ENCODE assay signal across 18 mouse cellular contexts in genomic region chr4:154496522-154496921, GRCm38 (mm10).
A peak's percentile ranks its signal among the peaks of the same experiment; 100 is the strongest.
DNase-seq lines count a peak whose midpoint lies in the region; ATAC-seq and TF ChIP-seq lines count a peak whose summit lies in the region.
"Had no signal": no experiment of that assay in that cellular context is flagged by ENCODE, and none has a peak within 500 bp of the region (broad histone marks: within the 10 kb centered on the region; RNA-seq: fewer than 3 reads in every experiment).

No protein-coding gene starts in this region.

- no peak for DNase-seq in heart, embryonic 10.5 days (ENCODE audit: low spot score)
- no peak for DNase-seq in heart, adult 8-10 months (ENCODE audit: low spot score)
- no peak for DNase-seq in kidney, postnatal 4 days
- no peak for DNase-seq in right cerebral cortex, postnatal 4 days
- DNase-seq: cerebellum, adult 11 months had no signal

- H3K27me3 ChIP-seq in heart, embryonic 10.5 days (ENCODE audit: insufficient read depth, poor library complexity, severe bottlenecking): peaks cover 37% of the 10 kb centered on the region; the same call in 1 of the 2 replicates
- H3K27me3 ChIP-seq in kidney, embryonic 15.5 days: peaks cover 82% of the 10 kb centered on the region
- peaks cover 57% of the 10 kb centered on the region for H3K27me3 ChIP-seq in E14TG2a.4 (ENCODE audit: insufficient read depth, low read length)
- no peaks in the 10 kb centered on the region for H3K27me3 ChIP-seq in liver, embryonic 16.5 days (ENCODE audit: control insufficient read depth, insufficient read depth, low read depth, low read length)
- H3K27me3 ChIP-seq in hindbrain, embryonic 12.5 days: peaks cover 83% of the 10 kb centered on the region
- H3K27me3 ChIP-seq: CH12.LX had no signal

- H3K4me2 ChIP-seq in kidney, embryonic 15.5 days: no peak overlapping the region
- no peak overlapping the region for H3K4me2 ChIP-seq in liver, embryonic 16.5 days (ENCODE audit: low read depth, low read length)
- no peak overlapping the region for H3K4me2 ChIP-seq in hindbrain, embryonic 12.5 days (replicated peaks)
- H3K4me2 ChIP-seq: hindbrain, embryonic 14.5 days; limb, embryonic 15.5 days; midbrain, embryonic 13.5 days had no signal

- H3K36me3 ChIP-seq in heart, embryonic 10.5 days: no peaks in the 10 kb centered on the region
- H3K36me3 ChIP-seq in kidney, embryonic 15.5 days: no peaks in the 10 kb centered on the region
- H3K36me3 ChIP-seq in E14TG2a.4 (ENCODE audit: insufficient read depth, low read length): no peaks in the 10 kb centered on the region
- no peaks in the 10 kb centered on the region for H3K36me3 ChIP-seq in liver, embryonic 16.5 days (ENCODE audit: control insufficient read depth, insufficient read depth)
- H3K36me3 ChIP-seq in hindbrain, embryonic 12.5 days: no peaks in the 10 kb centered on the region
- H3K36me3 ChIP-seq: embryonic facial prominence, embryonic 10.5 days; limb, embryonic 15.5 days; midbrain, embryonic 13.5 days had no signal

- H3K27ac ChIP-seq in heart, embryonic 10.5 days: peak overlapping the region; percentile 81
- H3K27ac ChIP-seq in kidney, embryonic 15.5 days: peak overlapping the region; percentile 73; the same call in 1 of the 2 replicates
- peak overlapping the region; percentile 71 for H3K27ac ChIP-seq in liver, embryonic 16.5 days (ENCODE audit: low read length)
- H3K27ac ChIP-seq in hindbrain, embryonic 12.5 days: no peak overlapping the region
- H3K27ac ChIP-seq: hindbrain, embryonic 14.5 days; limb, embryonic 15.5 days; macrophage; midbrain, embryonic 13.5 days had no signal

- whole genome bisulfite sequencing in heart, embryonic 10.5 days: 79% methylated on average over 5 of the region's 5 CpGs
- 87% methylated on average over 5 of the region's 5 CpGs for WGBS in kidney, embryonic 15.5 days
- 52% methylated on average over 5 of the region's 5 CpGs for WGBS in liver, embryonic 16.5 days (ENCODE audit: insufficient replicate concordance)
- 89% methylated on average over 5 of the region's 5 CpGs for WGBS in hindbrain, embryonic 12.5 days

- H3K9ac ChIP-seq in kidney, embryonic 15.5 days: no peak overlapping the region
- no peak overlapping the region for H3K9ac ChIP-seq in liver, embryonic 16.5 days (ENCODE audit: low read depth, low read length)
- H3K9ac ChIP-seq in hindbrain, embryonic 12.5 days: no peak overlapping the region
- H3K9ac ChIP-seq: hindbrain, embryonic 14.5 days; limb, embryonic 15.5 days; midbrain, embryonic 13.5 days had no signal

- ATAC-seq in kidney, embryonic 15.5 days (replicated peaks; ENCODE audit: low FRiP score): no peak
- peak; percentile 42 for ATAC-seq in liver, embryonic 16.5 days (ENCODE audit: low read depth)
- ATAC-seq in hindbrain, embryonic 12.5 days (ENCODE audit: low FRiP score): no peak

- peaks cover 86% of the 10 kb centered on the region for H3K4me1 ChIP-seq in heart, embryonic 10.5 days
- H3K4me1 ChIP-seq in kidney, embryonic 15.5 days: peaks cover 69% of the 10 kb centered on the region
- peaks cover 44% of the 10 kb centered on the region for H3K4me1 ChIP-seq in E14TG2a.4 (replicated peaks; ENCODE audit: low read depth, low read length)
- H3K4me1 ChIP-seq in liver, embryonic 16.5 days (ENCODE audit: control insufficient read depth, low read depth, low read length): peaks cover 4% of the 10 kb centered on the region
- peaks cover 81% of the 10 kb centered on the region for H3K4me1 ChIP-seq in hindbrain, embryonic 12.5 days

- H3K4me3 ChIP-seq in heart, embryonic 10.5 days: no peak overlapping the region
- H3K4me3 ChIP-seq in kidney, embryonic 15.5 days (replicated peaks): no peak overlapping the region
- H3K4me3 ChIP-seq in E14TG2a.4 (replicated peaks; ENCODE audit: low read length): peak overlapping the region; percentile 32
- H3K4me3 ChIP-seq in liver, embryonic 16.5 days (ENCODE audit: low read depth, low read length): no peak overlapping the region
- no peak overlapping the region for H3K4me3 ChIP-seq in hindbrain, embryonic 12.5 days
- H3K4me3 ChIP-seq: embryonic facial prominence, embryonic 10.5 days; erythroblast, embryonic 14.5 days; gastrocnemius, adult 2 months; limb, embryonic 15.5 days; midbrain, embryonic 13.5 days; myocyte had no signal

- no peaks in the 10 kb centered on the region for H3K9me3 ChIP-seq in heart, embryonic 10.5 days
- no peaks in the 10 kb centered on the region for H3K9me3 ChIP-seq in kidney, embryonic 15.5 days (replicated peaks)
- no peaks in the 10 kb centered on the region for H3K9me3 ChIP-seq in E14TG2a.4 (ENCODE audit: low read length)
- no peaks in the 10 kb centered on the region for H3K9me3 ChIP-seq in liver, embryonic 16.5 days (replicated peaks; ENCODE audit: control insufficient read depth, low read length)
- H3K9me3 ChIP-seq in hindbrain, embryonic 12.5 days (replicated peaks): no peaks in the 10 kb centered on the region
- H3K9me3 ChIP-seq: embryonic facial prominence, embryonic 10.5 days; limb, embryonic 15.5 days; midbrain, embryonic 13.5 days had no signal

- TF ChIP-seq CTCF in E14TG2a.4 (conservative IDR thresholded peaks at IDR 0.05; ENCODE audit: low read length): no peak
